Mouse (Mus musculus) heart, embryonic 16.5 days (tissue): ENCODE results near the gene Oard1. TPM values are rescaled to one million over a fixed set of nuclear protein-coding genes. Genes with fewer than 3 reads are reported as not detected.
A peak's percentile ranks its signal among the peaks of the same experiment; 100 is the strongest.

Source experiments
- ATAC-seq: fragments of 200-750 bp; cut with Nextera tagmentation; replicated peaks from 2 replicates; pipeline ENCODE4 v1.8.0; 2017; ENCODE audit warnings: moderate number of reproducible peaks; ENCODE audit not compliant: insufficient read depth, low FRiP score; ENCODE audit errors: extremely low read depth
- H3K27ac ChIP-seq: fragments of 300-500 bp; sonication (generic); 2 replicates; pipeline ENCODE4 v1.5.1; 2014; ENCODE audit warnings: mild to moderate bottlenecking, low read length, control low read depth, moderate library complexity
- H3K27me3 ChIP-seq: fragments of 300-500 bp; sonication (generic); 2 replicates; pipeline ENCODE4 v1.6.1; 2014; ENCODE audit warnings: low read length, mixed read lengths; ENCODE audit not compliant: control insufficient read depth, insufficient read depth
- H3K36me3 ChIP-seq: fragments of 300-500 bp; sonication (generic); 2 replicates; pipeline ENCODE4 v1.6.1; 2014; ENCODE audit not compliant: control insufficient read depth, insufficient read depth
- H3K4me1 ChIP-seq: fragments of 300-500 bp; sonication (generic); 2 replicates; pipeline ENCODE4 v1.6.1; 2014; ENCODE audit warnings: low read length, mixed read lengths; ENCODE audit not compliant: control insufficient read depth, insufficient read depth
- H3K4me2 ChIP-seq: fragments of 300-500 bp; sonication (generic); 2 replicates; pipeline ENCODE4 v1.6.1; 2014; ENCODE audit warnings: low read depth, mild to moderate bottlenecking, control low read depth, low read length
- H3K4me3 ChIP-seq: fragments of 300-500 bp; sonication (generic); 2 replicates; pipeline ENCODE4 v1.5.1; 2014; ENCODE audit warnings: mild to moderate bottlenecking, control low read depth, low read length
- H3K9ac ChIP-seq: fragments of 300-500 bp; sonication (generic); 2 replicates; pipeline ENCODE4 v1.6.1; 2014; ENCODE audit warnings: low read length, control low read depth
- H3K9me3 ChIP-seq: fragments of 300-500 bp; sonication (generic); replicated peaks from 2 replicates; pipeline ENCODE4 v1.6.1; 2016; ENCODE audit warnings: low read length; ENCODE audit not compliant: control insufficient read depth
- WGBS: fragments of 180-500 bp; shearing (Covaris S2); extraction: QIAGEN DNeasy Blood & Tissue Kit; methylation state at CpG from one replicate; pipeline ENCODE4 v1.1.7; 2014; 5-methylcytosine and 5-hydroxymethylcytosine counted together
- polyA plus RNA-seq: library from polyadenylated mRNA; unstranded; fragments of >200 nt; fragmentation: Nextera tagmentation; extraction: Ambion mirVana; gene quantifications from 2 replicates; pipeline ENCODE4 v1.2.1, GENCODE M21; 2015

The Oard1 gene
- polyA plus RNA-seq, 1 experiment from 2014 or later, result 40.9 TPM

DNA sequence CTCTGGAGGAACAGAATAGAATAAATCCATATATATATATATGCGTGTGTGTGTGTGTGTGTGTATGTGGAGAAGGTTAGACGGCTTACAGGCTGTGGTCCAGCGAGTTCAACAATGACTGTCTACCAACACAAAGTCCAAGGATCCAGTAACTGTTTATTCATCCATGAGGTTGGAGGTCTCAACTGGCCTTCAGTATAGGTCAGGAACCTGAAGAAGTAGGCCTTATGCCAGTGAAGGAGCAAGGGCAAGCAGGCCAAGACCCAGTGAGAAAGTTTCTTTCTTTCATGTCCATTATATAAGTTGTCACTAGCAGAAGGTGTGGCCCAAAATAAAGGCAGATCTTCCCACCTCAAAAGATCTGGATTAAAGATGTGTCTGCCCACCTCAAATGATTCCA, 7.1 kb upstream of the Oard1 start:
- Histone ChIP-seq H3K9ac (no peak overlapping the region), H3K4me3 (no peak overlapping the region), H3K27ac (no peak overlapping the region), H3K4me1 (peaks cover 19% of the 10 kb centered on the region), H3K4me2 (no peak overlapping the region), H3K27me3 (no peaks in the 10 kb centered on the region), H3K36me3 (peaks cover 16% of the 10 kb centered on the region), H3K9me3 (no peaks in the 10 kb centered on the region)
- WGBS, result 92% methylated on average over 3 of the region's 3 CpGs
- no peak for ATAC-seq

DNA sequence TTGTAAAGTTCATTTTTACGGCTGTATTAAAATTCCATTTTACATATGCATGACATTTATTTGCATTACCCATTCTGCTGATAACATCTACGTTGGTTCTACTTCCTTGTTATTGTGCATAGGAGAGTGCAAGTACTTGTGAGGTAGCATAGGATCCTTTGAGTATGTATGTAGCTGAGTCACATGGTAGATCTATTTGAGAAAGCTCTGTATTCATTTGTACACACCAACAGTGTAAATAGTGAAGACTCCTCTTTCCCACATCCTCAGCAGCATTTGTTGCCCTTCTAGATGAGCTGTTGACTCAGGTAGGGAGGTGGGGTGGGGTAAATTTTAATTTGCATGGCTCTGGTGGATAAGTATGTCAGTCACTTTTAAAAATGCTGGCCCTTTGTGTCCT, 6.0 kb upstream of the Oard1 start:
- no peaks in the 10 kb centered on the region for H3K9me3 ChIP-seq
- no peak overlapping the region for H3K9ac ChIP-seq
- WGBS, result 83% methylated on average over 2 of the region's 2 CpGs
- no peak overlapping the region for H3K27ac ChIP-seq
- H3K27me3 ChIP-seq, result no peaks in the 10 kb centered on the region
- peaks cover 26% of the 10 kb centered on the region for H3K4me1 ChIP-seq
- no peak for ATAC-seq
- peaks cover 9% of the 10 kb centered on the region for H3K36me3 ChIP-seq
- no peak overlapping the region for H3K4me3 ChIP-seq
- no peak overlapping the region for H3K4me2 ChIP-seq

GRCm38 (mm10) chr17:48404706-48405105, 5.1 kb upstream of the Oard1 start:
- H3K9ac ChIP-seq, result no peak overlapping the region
- 66% methylated on average over 1 of the region's 1 CpGs for WGBS
- H3K27ac ChIP-seq, result no peak overlapping the region
- H3K36me3 ChIP-seq, result peaks cover under 1% of the 10 kb centered on the region; the same call in 1 of the 2 replicates
- no peaks in the 10 kb centered on the region for H3K9me3 ChIP-seq
- no peaks in the 10 kb centered on the region for H3K27me3 ChIP-seq
- H3K4me1 ChIP-seq, result peaks cover 26% of the 10 kb centered on the region
- ATAC-seq, result no peak
- H3K4me2 ChIP-seq, result no peak overlapping the region
- no peak overlapping the region for H3K4me3 ChIP-seq

DNA sequence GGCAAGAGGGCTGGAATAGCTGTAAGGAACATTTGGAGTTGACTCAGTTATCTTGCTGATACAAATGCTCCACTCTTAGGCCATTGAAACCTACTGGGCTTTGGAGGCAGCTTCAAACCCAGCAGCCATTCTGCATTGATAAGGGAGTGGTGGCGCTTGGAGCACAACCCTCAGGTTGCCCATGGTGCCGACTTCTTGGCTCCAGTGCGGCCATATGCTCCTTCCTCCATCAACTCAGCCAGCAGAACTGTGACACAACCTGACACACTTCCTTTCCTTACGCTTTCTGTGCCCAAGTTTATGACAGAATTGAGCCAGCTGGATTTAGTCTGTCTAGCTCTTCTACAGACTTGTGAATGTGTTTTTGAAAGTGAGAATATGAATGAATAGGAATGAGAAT, 2.7 kb upstream of the Oard1 start:
- Histone ChIP-seq H3K27me3 (no peaks in the 10 kb centered on the region), H3K9me3 (no peaks in the 10 kb centered on the region), H3K36me3 (no peaks in the 10 kb centered on the region), H3K4me2 (peak overlapping the region; percentile 76), H3K27ac (no peak overlapping the region), H3K4me1 (peaks cover 27% of the 10 kb centered on the region), H3K9ac (no peak overlapping the region), H3K4me3 (no peak overlapping the region)
- 62% methylated on average over 4 of the region's 4 CpGs for WGBS
- ATAC-seq, result no peak

DNA sequence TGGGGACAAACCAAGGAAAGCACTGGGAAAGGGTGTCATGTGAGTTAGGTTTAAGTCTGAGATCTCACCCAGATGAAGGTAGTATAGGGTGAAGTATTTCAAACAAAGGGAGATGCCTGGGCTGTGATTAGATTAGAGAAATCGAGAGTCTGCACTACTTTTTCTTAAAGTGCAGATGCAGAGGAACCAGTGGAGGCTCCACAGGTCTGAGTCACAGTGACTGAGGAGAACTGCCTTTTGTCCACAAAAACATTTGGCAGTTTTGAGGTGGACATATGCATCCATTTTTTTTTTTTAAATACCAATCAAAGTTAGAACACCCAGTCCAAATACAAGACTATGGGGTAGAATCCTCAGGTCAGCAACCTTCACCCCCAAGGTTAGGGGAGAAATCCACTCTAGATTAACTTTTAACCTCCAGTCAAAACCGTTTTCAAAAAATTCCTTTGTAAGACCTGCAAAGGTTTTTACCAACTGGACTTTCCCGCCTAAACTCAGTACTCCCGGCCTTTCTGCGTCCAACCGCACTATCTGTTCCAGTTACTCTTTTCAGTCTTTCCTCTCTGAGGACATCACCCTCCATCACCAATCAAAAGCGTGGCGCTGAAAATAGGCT, 1.8 kb upstream of the Oard1 start:
- WGBS, result 4% methylated on average over 8 of the region's 8 CpGs
- H3K4me3 ChIP-seq, result peak overlapping the region; percentile 70

GRCm38 (mm10) chr17:48408526-48409291, 1.1 kb upstream of the Oard1 start:
- Histone ChIP-seq H3K36me3 (0 out of 2 replicates have a peak, but pooled peaks cover 2% of the 10 kb centered on the region), H3K27me3 (no peaks in the 10 kb centered on the region), H3K4me3 (peak overlapping the region; percentile 70), H3K9ac (peak overlapping the region; percentile 89), H3K27ac (peak overlapping the region; percentile 97), H3K4me2 (peak overlapping the region; percentile 76), H3K9me3 (no peaks in the 10 kb centered on the region), H3K4me1 (peaks cover 27% of the 10 kb centered on the region)
- peak; percentile 37 for ATAC-seq
- under 1% methylated on average over 46 of the region's 47 CpGs for WGBS

More for the DNA sequence above, 1.8 kb upstream of the Oard1 start:
- no peak for ATAC-seq
- H3K9ac ChIP-seq, result peak overlapping the region; percentile 89
- no peaks in the 10 kb centered on the region for H3K9me3 ChIP-seq
- peak overlapping the region; percentile 76 for H3K4me2 ChIP-seq
- 0 out of 2 replicates have a peak, but pooled peaks cover 2% of the 10 kb centered on the region for H3K36me3 ChIP-seq
- H3K27ac ChIP-seq, result peak overlapping the region; percentile 97
- H3K27me3 ChIP-seq, result no peaks in the 10 kb centered on the region
- peaks cover 27% of the 10 kb centered on the region for H3K4me1 ChIP-seq

DNA sequence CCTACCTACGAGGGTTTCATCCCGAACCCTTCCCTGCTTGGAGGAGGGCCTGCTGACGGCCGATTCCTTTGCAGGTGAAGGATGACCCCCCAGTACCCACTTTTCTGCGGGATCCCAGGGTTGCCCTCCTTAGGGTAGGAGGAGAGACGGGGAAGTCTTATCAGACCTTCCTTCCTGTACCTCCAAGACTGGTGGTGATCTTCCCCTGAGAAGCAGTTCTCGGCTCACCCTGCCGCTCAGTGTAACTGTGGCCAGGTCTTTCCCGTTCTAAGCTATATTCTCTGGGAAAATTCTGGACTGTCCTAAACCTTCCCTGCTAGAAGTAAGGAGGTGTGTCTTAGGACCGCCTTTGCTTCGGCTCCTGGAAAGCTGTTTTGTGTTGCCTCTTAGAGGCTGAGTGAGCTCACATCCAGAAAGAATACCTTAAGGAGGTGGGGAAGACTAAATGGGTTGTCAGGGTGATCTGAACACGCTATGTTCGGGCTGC, 528 bp downstream of the Oard1 start:
- Histone ChIP-seq H3K4me2 (peak overlapping the region; percentile 92), H3K27me3 (no peaks in the 10 kb centered on the region), H3K4me1 (peaks cover 27% of the 10 kb centered on the region), H3K4me3 (peak overlapping the region; percentile 81), H3K9ac (peak overlapping the region; percentile 90), H3K9me3 (no peaks in the 10 kb centered on the region), H3K36me3 (peaks cover 13% of the 10 kb centered on the region), H3K27ac (peak overlapping the region; percentile 99)
- under 1% methylated on average over 13 of the region's 13 CpGs for WGBS
- ATAC-seq, result peak; percentile 3

DNA sequence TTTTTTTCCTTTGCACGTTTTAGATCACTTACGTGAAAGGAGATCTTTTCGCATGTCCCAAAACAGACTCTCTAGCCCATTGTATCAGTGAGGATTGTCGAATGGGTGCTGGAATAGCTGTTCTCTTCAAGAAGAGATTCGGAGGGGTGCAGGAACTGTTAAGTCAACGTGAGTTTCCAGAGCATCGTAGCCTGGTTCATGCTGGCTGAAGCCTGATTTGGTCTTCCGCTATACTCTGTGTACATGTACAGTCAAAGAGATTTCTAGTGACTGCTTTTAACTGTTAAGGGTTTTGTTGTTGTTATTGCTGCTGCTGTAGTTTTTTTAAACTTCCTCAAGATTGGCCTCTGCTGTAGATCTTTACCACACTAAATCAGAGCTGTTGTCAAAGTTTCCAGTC, 1.4 kb downstream of the Oard1 start:
- Histone ChIP-seq H3K36me3 (peaks cover 20% of the 10 kb centered on the region), H3K27ac (peak overlapping the region; percentile 99; the same call in 1 of the 2 replicates), H3K27me3 (no peaks in the 10 kb centered on the region), H3K9me3 (no peaks in the 10 kb centered on the region), H3K4me1 (peaks cover 24% of the 10 kb centered on the region), H3K4me3 (peak overlapping the region; percentile 81), H3K9ac (peak overlapping the region; percentile 90), H3K4me2 (peak overlapping the region; percentile 92)
- ATAC-seq, result no peak
- 52% methylated on average over 8 of the region's 8 CpGs for WGBS

GRCm38 (mm10) chr17:48416011-48416410, 6.2 kb downstream of the Oard1 start:
- Histone ChIP-seq H3K36me3 (peaks cover 49% of the 10 kb centered on the region), H3K9me3 (no peaks in the 10 kb centered on the region), H3K9ac (no peak overlapping the region), H3K27ac (peak overlapping the region; percentile 74), H3K4me3 (no peak overlapping the region), H3K27me3 (no peaks in the 10 kb centered on the region), H3K4me1 (peaks cover 20% of the 10 kb centered on the region), H3K4me2 (no peak overlapping the region)
- 48% methylated on average over 7 of the region's 7 CpGs for WGBS
- ATAC-seq, result no peak
